Mouse (Mus musculus) hindbrain, postnatal 0 days (tissue): ENCODE measurements around the gene Adamtsl1. TPM values are rescaled to one million over a fixed set of nuclear protein-coding genes. Genes with fewer than 3 reads are reported as not detected.

Experiments
- ATAC-seq: fragments of 200-750 bp; cut with Nextera tagmentation; 2 replicates; pipeline ENCODE4 v1.8.0; 2017; ENCODE audit warnings: mild to moderate bottlenecking, moderate TSS enrichment, moderate library complexity
- DNase-seq: peaks from one replicate; pipeline ENCODE4 v3.0.0-alpha.2; 2015; ENCODE audit warnings: low spot score
- H3K27ac ChIP-seq: fragments of 300-500 bp; sonication (generic); 2 replicates; pipeline ENCODE4 v1.5.1; 2014; ENCODE audit warnings: mild to moderate bottlenecking
- H3K27me3 ChIP-seq: fragments of 300-500 bp; sonication (generic); 2 replicates; pipeline ENCODE4 v1.6.1; 2014; ENCODE audit warnings: low read length, mixed read lengths; ENCODE audit not compliant: insufficient read depth
- H3K36me3 ChIP-seq: fragments of 300-500 bp; sonication (generic); 2 replicates; pipeline ENCODE4 v1.6.1; 2014; ENCODE audit warnings: low read length, mixed read lengths; ENCODE audit not compliant: insufficient read depth
- H3K4me1 ChIP-seq: fragments of 300-500 bp; sonication (generic); 2 replicates; pipeline ENCODE4 v1.6.1; 2014; ENCODE audit warnings: antibody characterized with exemption, low read length, mixed read lengths; ENCODE audit not compliant: insufficient read depth
- H3K4me2 ChIP-seq: fragments of 300-500 bp; sonication (generic); 2 replicates; pipeline ENCODE4 v1.6.1; 2014; ENCODE audit warnings: low read depth, mild to moderate bottlenecking, low read length, moderate library complexity, mixed read lengths
- H3K4me3 ChIP-seq: fragments of 300-500 bp; sonication (generic); 2 replicates; pipeline ENCODE4 v1.5.1; 2014; ENCODE audit warnings: low read length
- H3K9ac ChIP-seq: fragments of 300-500 bp; sonication (generic); replicated peaks from 2 replicates; pipeline ENCODE4 v1.6.1; 2014; ENCODE audit warnings: mild to moderate bottlenecking, low read length, moderate library complexity, mixed read lengths
- H3K9me3 ChIP-seq: fragments of 300-500 bp; sonication (generic); 2 replicates; pipeline ENCODE4 v1.6.1; 2016; ENCODE audit warnings: low read length, mixed read lengths
- CTCF ChIP-seq: IDR thresholded peaks from 2 replicates; pipeline ENCODE4 v1.5.1; 2016; ENCODE audit warnings: antibody characterized with exemption, control low read depth, low read depth
- WGBS: fragments of 180-500 bp; shearing (Covaris S2); extraction: QIAGEN DNeasy Blood & Tissue Kit; methylation state at CpG from one replicate; pipeline ENCODE4 v1.1.7; 2014; 5-methylcytosine and 5-hydroxymethylcytosine counted together
- polyA plus RNA-seq: library from polyadenylated mRNA; unstranded; fragments of >200 nt; fragmentation: Nextera tagmentation; extraction: Ambion mirVana; gene quantifications from 2 replicates; pipeline ENCODE4 v1.2.1, GENCODE M21; 2015
- total RNA-seq: library from RNA; depleted of rRNA; stranded (reverse); fragments of >200 nt; gene quantifications from 2 replicates; pipeline ENCODE4 v1.2.3, GENCODE M21; 2014

The Adamtsl1 gene
- total and polyA plus RNA-seq, 2 experiments from 2014 or later, result 8.0 to 13.4 TPM

GRCm38 (mm10) chr4:86401116-86401515 is 887.1 kb downstream of the Adamtsl1 start:
- Histone ChIP-seq H3K27ac (no peak overlapping the region), H3K4me3 (no peak overlapping the region), H3K27me3 (no peaks in the 10 kb centered on the region), H3K36me3 (no peaks in the 10 kb centered on the region), H3K9ac (no peak overlapping the region), H3K4me2 (no peak overlapping the region), H3K4me1 (no peaks in the 10 kb centered on the region), H3K9me3 (no peaks in the 10 kb centered on the region)
- no peak for TF ChIP-seq CTCF
- DNase-seq (no peak), ATAC-seq (no peak)
- WGBS, result 46% methylated on average over 3 of the region's 3 CpGs

- WGBS, result 71% methylated on average over 7 of the region's 7 CpGs
- no peak overlapping the region for H3K9ac ChIP-seq
- TF ChIP-seq CTCF, result no peak
- no peaks in the 10 kb centered on the region for H3K27me3 ChIP-seq
- no peaks in the 10 kb centered on the region for H3K36me3 ChIP-seq
- no peak overlapping the region for H3K4me3 ChIP-seq
- no peaks in the 10 kb centered on the region for H3K9me3 ChIP-seq
- ATAC-seq, result no peak
- no peaks in the 10 kb centered on the region for H3K4me1 ChIP-seq
- H3K27ac ChIP-seq, result no peak overlapping the region
- no peak overlapping the region for H3K4me2 ChIP-seq
- no peak for DNase-seq
Observed at GRCm38 (mm10) chr4:86406501-86407199, 892.7 kb downstream of the Adamtsl1 start.

DNA sequence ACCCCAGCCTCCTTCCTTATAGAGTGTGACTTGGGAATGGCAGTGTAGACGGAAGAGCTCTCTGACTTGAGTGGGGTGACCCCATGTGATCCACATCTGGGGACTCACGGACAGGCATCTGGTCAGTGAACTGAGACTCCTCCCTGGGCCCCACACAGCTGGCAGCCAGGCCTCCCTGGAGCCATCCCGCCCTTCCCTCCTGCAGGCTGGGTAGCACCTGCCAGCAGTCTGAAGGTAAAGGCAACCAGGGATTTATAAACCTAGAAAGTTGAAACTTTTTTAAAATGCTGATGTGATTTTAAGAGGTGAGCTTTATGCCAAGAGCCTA is 893.2 kb downstream of the Adamtsl1 start:
- DNase-seq (no peak), ATAC-seq (no peak)
- Histone ChIP-seq H3K36me3 (no peaks in the 10 kb centered on the region), H3K9ac (no peak overlapping the region), H3K4me1 (no peaks in the 10 kb centered on the region), H3K27me3 (no peaks in the 10 kb centered on the region), H3K4me2 (no peak overlapping the region), H3K9me3 (no peaks in the 10 kb centered on the region), H3K27ac (no peak overlapping the region), H3K4me3 (no peak overlapping the region)
- WGBS, result 74% methylated on average over 3 of the region's 3 CpGs
- no peak for TF ChIP-seq CTCF

DNA sequence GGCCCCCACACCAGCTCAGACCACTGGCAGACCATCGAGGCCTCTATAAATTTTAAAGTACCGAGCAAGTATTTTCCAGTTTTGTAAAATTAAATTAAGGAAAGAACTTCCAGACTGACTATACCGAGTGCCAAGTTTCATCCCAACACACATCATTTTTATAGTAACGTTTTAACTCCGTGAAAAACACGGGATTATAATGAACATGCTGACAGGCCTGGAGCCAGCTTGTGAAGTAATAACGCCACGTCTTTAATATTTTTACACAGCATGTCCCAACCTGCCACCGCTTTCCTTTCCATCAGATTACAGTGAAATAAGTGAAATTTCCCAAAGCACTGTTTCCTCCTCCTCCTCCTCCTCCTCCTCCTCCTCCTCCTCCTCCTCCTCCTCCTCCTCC is 894.4 kb downstream of the Adamtsl1 start:
- 79% methylated on average over 9 of the region's 9 CpGs for WGBS
- TF ChIP-seq CTCF, result no peak
- H3K4me3 ChIP-seq, result no peak overlapping the region
- no peak overlapping the region for H3K4me2 ChIP-seq
- no peak overlapping the region for H3K9ac ChIP-seq
- no peak for DNase-seq
- no peaks in the 10 kb centered on the region for H3K36me3 ChIP-seq
- H3K27me3 ChIP-seq, result no peaks in the 10 kb centered on the region
- no peak overlapping the region for H3K27ac ChIP-seq
- H3K4me1 ChIP-seq, result no peaks in the 10 kb centered on the region
- H3K9me3 ChIP-seq, result no peaks in the 10 kb centered on the region
- ATAC-seq, result no peak

DNA sequence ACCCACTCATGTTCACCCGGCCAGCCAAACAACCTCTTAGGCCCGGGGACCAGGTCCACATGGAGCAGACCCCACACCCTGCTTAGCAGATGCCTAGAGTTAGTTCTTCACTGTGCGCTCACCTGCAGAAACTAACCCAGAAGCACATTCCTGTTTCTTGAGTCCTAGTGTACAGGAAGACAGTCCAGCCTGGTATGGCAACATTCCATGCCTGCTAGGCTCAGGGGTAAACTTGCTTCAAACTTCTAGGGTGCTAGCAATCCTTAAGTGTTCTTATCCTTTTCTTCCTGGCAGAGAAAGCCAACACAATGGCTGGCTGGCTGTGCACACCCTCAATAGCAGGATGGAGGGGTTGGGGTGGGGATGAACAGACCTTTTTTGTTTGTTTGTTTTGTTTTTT is 897.0 kb downstream of the Adamtsl1 start:
- Histone ChIP-seq H3K4me1 (no peaks in the 10 kb centered on the region), H3K9me3 (no peaks in the 10 kb centered on the region), H3K4me2 (no peak overlapping the region), H3K36me3 (no peaks in the 10 kb centered on the region), H3K27me3 (no peaks in the 10 kb centered on the region), H3K9ac (no peak overlapping the region), H3K27ac (no peak overlapping the region), H3K4me3 (no peak overlapping the region)
- 92% methylated on average over 3 of the region's 3 CpGs for WGBS
- no peak for ATAC-seq
- DNase-seq, result no peak
- TF ChIP-seq CTCF, result no peak

- Histone ChIP-seq H3K4me3 (no peak overlapping the region), H3K9me3 (no peaks in the 10 kb centered on the region), H3K4me2 (no peak overlapping the region), H3K36me3 (no peaks in the 10 kb centered on the region), H3K4me1 (0 out of 2 replicates have a peak, but pooled peaks cover 6% of the 10 kb centered on the region), H3K9ac (no peak overlapping the region), H3K27ac (no peak overlapping the region), H3K27me3 (no peaks in the 10 kb centered on the region)
- no peak for DNase-seq
- WGBS, result 28% methylated on average over 3 of the region's 3 CpGs
- no peak for ATAC-seq
- TF ChIP-seq CTCF, result no peak
Observed at GRCm38 (mm10) chr4:86413388-86413787, 899.4 kb downstream of the Adamtsl1 start.

DNA sequence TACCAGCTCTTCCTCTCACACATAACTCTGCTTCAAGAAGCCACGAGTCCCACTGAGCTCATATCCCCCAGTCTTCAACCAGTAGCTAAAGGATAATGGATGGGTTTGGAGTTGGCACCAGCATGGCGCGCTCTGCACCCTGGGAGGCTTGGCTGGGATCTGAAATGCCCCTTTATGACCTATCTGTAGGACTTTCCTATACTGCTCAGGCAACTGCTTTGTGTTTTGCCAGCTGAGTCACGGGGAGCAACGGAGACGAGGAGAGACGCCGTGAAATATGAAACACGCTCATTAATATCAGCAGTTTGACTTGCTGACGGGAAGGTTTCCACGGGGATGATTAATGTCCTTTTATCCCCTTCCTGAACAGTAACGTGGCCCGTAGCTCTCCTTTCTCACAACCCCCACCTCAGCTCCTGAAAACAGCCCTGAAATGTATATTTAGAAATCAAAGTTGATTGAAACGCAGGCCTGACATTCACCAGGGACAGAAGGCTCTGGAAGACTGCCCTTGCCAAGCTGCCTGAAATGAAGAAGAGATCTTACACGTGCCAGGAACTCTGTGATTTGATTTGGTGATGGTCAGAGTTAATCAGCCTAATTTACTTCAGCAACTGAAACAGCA is 902.5 kb downstream of the Adamtsl1 start:
- ATAC-seq (peak; percentile 59; the same call in 1 of the 2 replicates), DNase-seq (peak; percentile 35)
- H3K9me3 ChIP-seq, result no peaks in the 10 kb centered on the region
- H3K4me2 ChIP-seq, result no peak overlapping the region
- no peak overlapping the region for H3K4me3 ChIP-seq
- 27% methylated on average over 15 of the region's 15 CpGs for WGBS
- no peak overlapping the region for H3K9ac ChIP-seq
- H3K27me3 ChIP-seq, result no peaks in the 10 kb centered on the region
- H3K27ac ChIP-seq, result no peak overlapping the region; the same call in 1 of the 2 replicates
- H3K4me1 ChIP-seq, result 0 out of 2 replicates have a peak, but pooled peaks cover 6% of the 10 kb centered on the region
- TF ChIP-seq CTCF, result no peak
- no peaks in the 10 kb centered on the region for H3K36me3 ChIP-seq
